Mouse (Mus musculus) v-Abl transformed pro-B cells (cell line): Measurements from ENCODE around the gene Mrpl3.
"Not testable (repeated sequence)": the region's sequence is repeated elsewhere in the genome, so short reads cannot be mapped to it uniquely, and the experiment has no call there.

Source experiments
- in situ Hi-C, 2 experiments: fragments of 400-800 bp; cut with MboI; formaldehyde crosslinking; loops; one replicate each; pipeline ENCODE4 v1.15.1; 2025; ENCODE audit not compliant: unreplicated experiment in 2 of 2

Mrpl3 gene

DNA sequence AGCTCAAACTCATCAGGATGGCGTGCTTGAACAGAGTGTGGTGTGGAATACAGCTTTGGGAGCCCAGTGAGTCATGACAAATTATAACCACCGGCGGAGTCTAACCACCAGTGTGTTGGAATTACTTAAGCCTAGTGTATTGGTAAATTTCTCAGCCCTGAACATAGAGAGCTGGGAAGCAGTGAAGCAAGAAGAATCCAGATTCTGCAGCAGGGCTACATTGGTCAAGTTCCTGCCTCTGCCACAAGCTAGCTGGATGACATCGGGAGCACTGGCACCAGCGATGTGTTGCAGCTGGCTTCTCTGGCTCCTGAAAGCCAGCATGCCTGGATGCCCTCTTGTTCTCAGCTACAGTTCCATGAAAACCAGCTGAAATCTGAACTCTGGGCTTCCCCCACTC, 50.9 kb downstream of the Mrpl3 start:
- in situ Hi-C loops = no loop called here

DNA sequence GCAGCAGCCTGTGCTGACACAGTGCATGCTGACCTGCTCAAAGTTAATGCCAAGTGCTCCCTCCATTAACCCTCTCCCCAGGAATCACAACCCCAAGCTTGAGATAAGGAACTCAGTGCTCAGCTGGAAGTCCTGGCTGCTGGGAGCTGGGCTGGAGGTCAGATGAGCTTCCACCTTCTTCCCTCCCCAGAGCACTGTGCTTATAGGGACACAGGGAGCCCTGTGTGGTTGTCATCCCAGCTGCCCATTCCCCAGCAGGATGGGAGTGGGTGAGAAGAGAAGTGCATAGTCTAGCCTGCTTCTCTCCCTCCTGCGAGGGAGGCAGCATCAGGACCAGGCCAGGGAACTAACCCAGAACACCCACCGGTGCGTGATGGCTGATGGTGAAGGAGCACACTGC, 72.2 kb downstream of the Mrpl3 start:
- in situ Hi-C loops = not testable (repeated sequence)
